Mouse (Mus musculus): ENCODE results near the gene Glra2. TPM values are rescaled to one million over a fixed set of nuclear protein-coding genes. Genes with fewer than 3 reads are reported as not detected.

Glra2 gene
- polyA plus RNA-seq (2012; rRNA removed): 0.03 TPM in 1 of 2 replicates, not detected in the other
- not detected in 2 replicates for polyA plus RNA-seq (2014; fragmentation: Nextera tagmentation; extraction: Ambion mirVana)

DNA sequence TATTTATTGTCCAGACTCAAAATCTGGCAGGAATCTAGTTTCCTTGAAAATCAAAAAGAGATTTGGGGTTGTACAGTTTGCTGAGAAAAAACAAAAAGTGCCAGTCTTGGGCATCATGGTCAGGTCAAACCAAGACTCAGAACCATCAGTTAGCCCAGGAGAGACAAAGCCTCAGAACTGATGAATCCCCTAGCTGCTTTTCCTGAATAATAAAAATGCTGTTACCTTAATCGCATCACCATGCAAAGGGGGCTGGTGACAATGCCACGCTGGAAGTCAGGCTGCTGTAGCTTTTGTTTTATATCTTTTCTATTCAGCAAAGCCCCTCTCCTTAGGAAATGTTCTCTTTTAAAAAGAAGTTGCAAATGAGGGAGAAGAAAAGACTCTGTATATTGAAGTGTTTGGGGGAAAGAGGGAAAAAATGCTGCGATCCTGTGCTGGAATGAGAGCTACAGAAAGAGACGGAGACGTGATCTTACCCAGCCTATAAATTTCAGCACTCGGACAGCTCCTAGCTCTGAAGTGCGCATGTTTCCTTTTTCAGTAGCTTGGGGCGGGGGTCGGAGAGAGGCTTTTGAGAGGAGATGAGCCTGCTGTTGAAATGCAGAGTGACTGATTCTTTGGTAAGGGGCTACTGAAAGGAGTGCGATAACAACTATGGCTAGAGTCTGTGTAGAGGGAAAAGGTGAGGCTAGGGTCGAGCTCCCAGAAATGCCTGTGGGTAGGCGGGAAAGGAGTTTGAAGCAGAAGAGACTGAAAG lies at the start of gene Glra2:
Gene Glra2 (minus strand): TSS at position 455 of the 760 bp plus-strand sequence.
- no peak for DNase-seq (ENCODE audit: low read depth in 3 of 3, low spot score in 3 of 3)
- H3K9me3 ChIP-seq (ENCODE audit: control insufficient read depth, low read length): no peaks in the 10 kb centered on the region
- no peaks in the 10 kb centered on the region for H3K36me3 ChIP-seq (replicated peaks; ENCODE audit: control insufficient read depth, insufficient read depth, low read depth)
- no peak within 1 kb of the TSS for H3K4me3 ChIP-seq (ENCODE audit: insufficient read depth in 1 of 2, low read depth in 2 of 2, low read length in 2 of 2)
- no peak within 1 kb of the TSS for H3K9ac ChIP-seq (replicated peaks)
- WGBS (ENCODE audit: insufficient replicate concordance): 8% methylated on average over 12 of the region's 12 CpGs
- no peaks in the 10 kb centered on the region for H3K27me3 ChIP-seq (ENCODE audit: control insufficient read depth, insufficient read depth, low read length)
- H3K4me2 ChIP-seq (ENCODE audit: low read depth): no peak within 1 kb of the TSS
- ATAC-seq (ENCODE audit: insufficient read depth): no peak
- no peak within 1 kb of the TSS for H3K27ac ChIP-seq
- no peak for TF ChIP-seq CTCF (IDR thresholded peaks at IDR 0.05; ENCODE audit: low read depth)
- no peak for TF ChIP-seq EP300 (IDR thresholded peaks at IDR 0.05; ENCODE audit: low read depth)
- no peaks in the 10 kb centered on the region for H3K4me1 ChIP-seq (replicated peaks; ENCODE audit: control insufficient read depth in 2 of 2, insufficient read depth in 2 of 2, low read length in 1 of 2)

- H3K4me3 ChIP-seq (ENCODE audit: insufficient read depth in 1 of 2, low read depth in 2 of 2, low read length in 2 of 2): no peak overlapping the region
- no peak overlapping the region for H3K27ac ChIP-seq
- TF ChIP-seq CTCF (IDR thresholded peaks at IDR 0.05; ENCODE audit: low read depth) (no peak), EP300 (IDR thresholded peaks at IDR 0.05; ENCODE audit: low read depth) (no peak)
- no peaks in the 10 kb centered on the region for H3K4me1 ChIP-seq (replicated peaks; ENCODE audit: control insufficient read depth in 2 of 2, insufficient read depth in 2 of 2, low read length in 1 of 2)
- no peak overlapping the region for H3K4me2 ChIP-seq (ENCODE audit: low read depth)
- DNase-seq (ENCODE audit: low read depth in 3 of 3, low spot score in 3 of 3) (no peak), ATAC-seq (ENCODE audit: insufficient read depth) (no peak)
- 59% methylated on average over 1 of the region's 1 CpGs for WGBS (ENCODE audit: insufficient replicate concordance)
- no peaks in the 10 kb centered on the region for H3K27me3 ChIP-seq (ENCODE audit: control insufficient read depth, insufficient read depth, low read length)
- no peaks in the 10 kb centered on the region for H3K9me3 ChIP-seq (ENCODE audit: control insufficient read depth, low read length)
- no peak overlapping the region for H3K9ac ChIP-seq (replicated peaks)
- H3K36me3 ChIP-seq (replicated peaks; ENCODE audit: control insufficient read depth, insufficient read depth, low read depth): no peaks in the 10 kb centered on the region
These were observed 35.6 kb upstream of the Glra2 start for GRCm38 (mm10) chrX:165362798-165363197.

DNA sequence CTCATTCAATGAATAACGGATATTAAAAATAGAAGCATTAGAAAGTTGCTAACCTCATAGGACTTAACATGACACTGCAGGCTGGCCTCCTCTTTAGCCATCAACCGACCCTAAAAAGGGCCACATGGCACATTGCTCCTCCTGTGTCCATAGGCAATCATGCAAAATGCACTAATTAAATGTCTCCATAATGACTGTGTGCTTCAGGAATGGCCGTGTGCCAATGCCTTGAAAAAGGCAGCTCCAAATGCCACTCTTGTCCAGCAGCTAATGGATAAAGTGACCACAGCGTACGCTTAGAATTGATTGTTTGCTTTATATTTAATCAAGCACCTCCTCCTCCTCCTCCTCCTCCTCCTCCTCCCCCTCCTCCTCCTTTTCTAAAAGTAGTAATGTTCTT lies 17.4 kb upstream of the Glra2 start:
- TF ChIP-seq CTCF (IDR thresholded peaks at IDR 0.05; ENCODE audit: low read depth) (no peak), EP300 (IDR thresholded peaks at IDR 0.05; ENCODE audit: low read depth) (no peak)
- ATAC-seq (ENCODE audit: insufficient read depth) (no peak), DNase-seq (ENCODE audit: low read depth in 3 of 3, low spot score in 3 of 3) (no peak)
- no peak overlapping the region for H3K4me3 ChIP-seq (ENCODE audit: insufficient read depth in 1 of 2, low read depth in 2 of 2, low read length in 2 of 2)
- H3K36me3 ChIP-seq (replicated peaks; ENCODE audit: control insufficient read depth, insufficient read depth, low read depth): no peaks in the 10 kb centered on the region
- no peaks in the 10 kb centered on the region for H3K27me3 ChIP-seq (ENCODE audit: control insufficient read depth, insufficient read depth, low read length)
- H3K4me2 ChIP-seq (ENCODE audit: low read depth): no peak overlapping the region
- no peaks in the 10 kb centered on the region for H3K9me3 ChIP-seq (ENCODE audit: control insufficient read depth, low read length)
- no peak overlapping the region for H3K9ac ChIP-seq (replicated peaks)
- WGBS (ENCODE audit: insufficient replicate concordance): 64% methylated on average over 5 of the region's 5 CpGs
- H3K4me1 ChIP-seq (replicated peaks; ENCODE audit: control insufficient read depth in 2 of 2, insufficient read depth in 2 of 2, low read length in 1 of 2): no peaks in the 10 kb centered on the region
- no peak overlapping the region for H3K27ac ChIP-seq

DNA sequence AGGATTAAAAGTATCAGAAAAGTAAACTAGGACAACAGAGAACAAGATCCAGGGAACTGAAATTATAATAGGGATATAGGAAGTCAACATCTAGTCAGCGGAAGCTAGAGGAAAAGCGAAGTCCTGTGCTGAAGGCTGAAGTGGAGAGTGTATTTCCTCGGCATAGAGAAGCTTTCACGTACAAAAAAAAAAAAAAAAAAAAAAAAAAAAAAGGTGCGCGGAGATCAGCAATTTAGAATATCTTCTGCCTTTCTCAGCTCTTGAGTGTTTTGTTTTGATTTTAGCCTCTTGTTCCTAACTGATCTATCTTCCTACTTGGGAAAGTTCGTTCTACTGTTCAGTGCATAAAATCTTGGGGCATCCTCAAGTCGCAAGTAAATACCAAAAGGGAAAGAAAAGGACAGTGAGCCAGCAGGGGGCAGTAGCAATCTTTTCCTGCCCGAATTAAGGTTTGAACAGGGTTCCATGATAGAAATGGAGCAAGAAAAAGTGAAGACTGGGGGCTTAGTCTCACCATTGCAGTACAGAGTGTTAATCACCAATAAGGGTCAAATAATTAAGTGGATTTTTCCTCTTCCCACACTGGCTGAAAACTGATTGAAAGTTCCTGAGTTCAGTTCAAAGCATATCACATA lies 623 bp upstream of the Glra2 start:
- no peak for ATAC-seq (ENCODE audit: insufficient read depth)
- DNase-seq (ENCODE audit: low read depth in 3 of 3, low spot score in 3 of 3): no peak
- Histone ChIP-seq H3K4me2 (ENCODE audit: low read depth) (no peak overlapping the region), H3K4me1 (replicated peaks; ENCODE audit: control insufficient read depth in 2 of 2, insufficient read depth in 2 of 2, low read length in 1 of 2) (no peaks in the 10 kb centered on the region), H3K9me3 (ENCODE audit: control insufficient read depth, low read length) (no peaks in the 10 kb centered on the region), H3K27ac (no peak overlapping the region), H3K9ac (replicated peaks) (no peak overlapping the region), H3K27me3 (ENCODE audit: control insufficient read depth, insufficient read depth, low read length) (no peaks in the 10 kb centered on the region), H3K36me3 (replicated peaks; ENCODE audit: control insufficient read depth, insufficient read depth, low read depth) (no peaks in the 10 kb centered on the region), H3K4me3 (ENCODE audit: insufficient read depth in 1 of 2, low read depth in 2 of 2, low read length in 2 of 2) (no peak overlapping the region)
- 10% methylated on average over 9 of the region's 9 CpGs for WGBS (ENCODE audit: insufficient replicate concordance)
- TF ChIP-seq CTCF (IDR thresholded peaks at IDR 0.05; ENCODE audit: low read depth) (no peak), EP300 (IDR thresholded peaks at IDR 0.05; ENCODE audit: low read depth) (no peak)

GRCm38 (mm10) chrX:165193550-165193949 lies 133.6 kb downstream of the Glra2 start:
- Histone ChIP-seq H3K9me3 (ENCODE audit: control insufficient read depth, low read length) (no peaks in the 10 kb centered on the region), H3K4me3 (ENCODE audit: insufficient read depth in 1 of 2, low read depth in 2 of 2, low read length in 2 of 2) (no peak overlapping the region), H3K27ac (no peak overlapping the region), H3K4me1 (replicated peaks; ENCODE audit: control insufficient read depth in 2 of 2, insufficient read depth in 2 of 2, low read length in 1 of 2) (no peaks in the 10 kb centered on the region), H3K9ac (replicated peaks) (no peak overlapping the region), H3K4me2 (ENCODE audit: low read depth) (no peak overlapping the region), H3K27me3 (ENCODE audit: control insufficient read depth, insufficient read depth, low read length) (no peaks in the 10 kb centered on the region), H3K36me3 (replicated peaks; ENCODE audit: control insufficient read depth, insufficient read depth, low read depth) (no peaks in the 10 kb centered on the region)
- ATAC-seq (ENCODE audit: insufficient read depth): no peak
- DNase-seq (ENCODE audit: low read depth in 3 of 3, low spot score in 3 of 3): no peak
- 53% methylated on average over 1 of the region's 1 CpGs for WGBS (ENCODE audit: insufficient replicate concordance)
- TF ChIP-seq CTCF (IDR thresholded peaks at IDR 0.05; ENCODE audit: low read depth): no peak
- no peak for TF ChIP-seq EP300 (IDR thresholded peaks at IDR 0.05; ENCODE audit: low read depth)
